Mouse (Mus musculus) bone marrow macrophage, adult 2 months (primary cell): ENCODE data around the gene Mboat1.

Experiments used
- CTCF ChIP-seq: IDR thresholded peaks from 2 replicates; pipeline ENCODE4 v1.5.1; 2012; ENCODE audit warnings: low read depth, mild to moderate bottlenecking, low read length, moderate library complexity
- POLR2A ChIP-seq: IDR thresholded peaks from 2 replicates; pipeline ENCODE4 v1.6.1; 2012; ENCODE audit warnings: mild to moderate bottlenecking, low read depth, low read length, borderline replicate concordance

DNA sequence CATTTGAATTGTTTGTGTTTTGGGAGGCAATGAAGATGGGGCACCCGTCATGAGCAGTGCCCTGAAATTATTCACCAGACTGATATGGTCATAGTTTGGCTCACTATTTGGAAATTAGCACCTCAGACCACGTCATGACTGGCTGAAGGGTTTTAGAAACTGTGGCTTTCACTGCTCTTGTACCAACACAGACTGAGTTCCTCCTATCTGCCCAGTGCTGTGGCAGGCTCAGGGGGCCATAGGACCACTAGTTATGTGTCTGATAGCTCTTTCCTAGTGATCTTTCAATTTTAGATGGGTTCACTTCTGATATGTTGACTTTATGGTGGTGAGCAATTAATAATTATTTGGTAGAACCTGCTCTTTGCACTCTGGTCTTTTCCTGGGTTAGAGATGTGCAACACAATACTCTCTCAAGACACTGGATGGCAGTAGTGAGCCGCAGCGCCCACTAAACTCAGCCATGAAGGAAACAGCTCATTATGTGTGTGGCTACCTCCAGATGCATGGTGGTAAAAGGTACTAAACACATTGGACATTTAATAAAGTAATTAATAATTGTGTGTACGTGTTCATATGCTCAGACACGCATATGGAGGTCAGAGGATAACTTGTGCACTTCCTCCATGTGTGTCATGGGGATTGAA, 135.9 kb downstream of the Mboat1 start:
- TF ChIP-seq POLR2A = no peak
- TF ChIP-seq CTCF = no peak
